ENCODE assay signal across 11 mouse cellular contexts in the genomic region with DNA sequence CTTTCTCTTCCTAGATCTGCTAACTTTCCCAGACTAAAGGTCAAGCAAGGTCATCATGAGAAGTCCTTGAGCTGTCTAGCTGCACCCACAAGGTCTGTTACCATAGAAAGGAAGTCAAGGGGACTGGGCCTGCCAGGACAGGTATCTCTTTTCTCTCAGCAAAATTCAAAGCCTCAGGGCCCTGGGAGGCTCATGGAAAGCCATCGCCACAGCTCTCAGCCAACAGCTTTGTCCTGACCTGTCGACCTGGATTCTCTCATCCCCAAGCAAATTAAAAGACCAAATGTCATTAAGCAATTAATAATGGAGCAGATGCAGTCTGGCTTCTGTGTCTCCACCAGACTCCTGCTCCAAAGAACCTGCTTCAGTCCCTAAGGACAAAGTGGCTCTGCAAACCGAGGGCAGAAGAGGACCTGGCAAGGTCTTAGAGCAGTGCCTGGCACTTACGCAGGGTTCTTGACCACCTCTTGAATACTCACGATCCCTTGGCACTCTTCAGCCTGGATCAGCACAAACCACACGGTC. TPM values are rescaled to one million over a fixed set of nuclear protein-coding genes. Genes with fewer than 3 reads are reported as not detected.
A peak's percentile ranks its signal among the peaks of the same experiment; 100 is the strongest.
DNase-seq lines count a peak whose midpoint lies in the region; ATAC-seq and TF ChIP-seq lines count a peak whose summit lies in the region.
"Had no signal": no experiment of that assay in that cellular context is flagged by ENCODE, and none has a peak within 500 bp of the region (broad histone marks: within the 10 kb centered on the region; RNA-seq: fewer than 3 reads in every experiment).

No protein-coding gene starts in this region.

- 75% methylated on average over 6 of the region's 6 CpGs for WGBS in embryonic facial prominence, embryonic 11.5 days
- 59% methylated on average over 6 of the region's 6 CpGs for WGBS in limb, embryonic 14.5 days

- H3K27me3 ChIP-seq in embryonic facial prominence, embryonic 11.5 days (ENCODE audit: control insufficient read depth, insufficient read depth, low read length), result no peaks in the 10 kb centered on the region
- no peaks in the 10 kb centered on the region for H3K27me3 ChIP-seq in limb, embryonic 14.5 days (ENCODE audit: control insufficient read depth, insufficient read depth, low read length)
- H3K27me3 ChIP-seq: limb, embryonic 15.5 days had no signal

- peak; percentile 18; the same call in 1 of the 2 replicates for ATAC-seq in cerebellum, adult (ENCODE audit: insufficient number of reproducible peaks, low FRiP score, low TSS enrichment)
- ATAC-seq in embryonic facial prominence, embryonic 11.5 days (replicated peaks; ENCODE audit: insufficient number of reproducible peaks, low FRiP score, low TSS enrichment, low read depth), result 0 out of 2 replicates have a peak, but pooled peaks have one; percentile 12
- no peak for ATAC-seq in limb, embryonic 14.5 days (ENCODE audit: low FRiP score, low read depth)

- H3K27ac ChIP-seq in layer of hippocampus, adult 2 months, result peak overlapping the region; percentile 97
- no peak overlapping the region for H3K27ac ChIP-seq in embryonic facial prominence, embryonic 11.5 days (replicated peaks; ENCODE audit: low read depth, low read length)
- H3K27ac ChIP-seq in limb, embryonic 14.5 days (replicated peaks; ENCODE audit: low read depth, low read length), result no peak overlapping the region

- no peak overlapping the region for H3K9ac ChIP-seq in embryonic facial prominence, embryonic 11.5 days (replicated peaks; ENCODE audit: low read length)
- H3K9ac ChIP-seq in limb, embryonic 14.5 days (ENCODE audit: low read depth, low read length, severe bottlenecking), result 0 out of 2 replicates have a peak overlapping the region, but pooled peaks have one; percentile 74

- no peaks in the 10 kb centered on the region for H3K4me1 ChIP-seq in embryonic facial prominence, embryonic 11.5 days (ENCODE audit: control insufficient read depth, insufficient read depth, low read length)
- H3K4me1 ChIP-seq in limb, embryonic 14.5 days (ENCODE audit: control insufficient read depth, insufficient read depth, low read length), result peaks cover 8% of the 10 kb centered on the region; the same call in 1 of the 2 replicates

- no peaks in the 10 kb centered on the region for H3K36me3 ChIP-seq in embryonic facial prominence, embryonic 11.5 days (replicated peaks; ENCODE audit: control insufficient read depth, insufficient read depth, low read depth, low read length)
- peaks cover 22% of the 10 kb centered on the region for H3K36me3 ChIP-seq in limb, embryonic 14.5 days (ENCODE audit: control insufficient read depth, insufficient read depth, low read length)

- H3K4me2 ChIP-seq in embryonic facial prominence, embryonic 11.5 days (ENCODE audit: low read depth, low read length), result no peak overlapping the region
- no peak overlapping the region for H3K4me2 ChIP-seq in limb, embryonic 14.5 days (replicated peaks; ENCODE audit: low read depth, low read length, severe bottlenecking)

- no peak for TF ChIP-seq POLR2A in limb, embryonic 14.5 days (IDR thresholded peaks at IDR 0.05; ENCODE audit: borderline replicate concordance, extremely low read depth, insufficient read depth, insufficient read length)

- no peaks in the 10 kb centered on the region for H3K9me3 ChIP-seq in embryonic facial prominence, embryonic 11.5 days (replicated peaks; ENCODE audit: control insufficient read depth, low read length)
- H3K9me3 ChIP-seq in limb, embryonic 14.5 days (ENCODE audit: control insufficient read depth, low read length), result no peaks in the 10 kb centered on the region
- H3K9me3 ChIP-seq: limb, embryonic 15.5 days had no signal

- no peak overlapping the region for H3K4me3 ChIP-seq in layer of hippocampus, adult 2 months
- H3K4me3 ChIP-seq in embryonic facial prominence, embryonic 11.5 days (ENCODE audit: low read depth, low read length), result no peak overlapping the region
- no peak overlapping the region; the same call in 1 of the 2 replicates for H3K4me3 ChIP-seq in limb, embryonic 14.5 days (replicated peaks; ENCODE audit: low read length)

- DNase-seq in cerebellum, postnatal 25 days, result no peak
- no peak for DNase-seq in layer of hippocampus, adult 2 months (ENCODE audit: low spot score in 2 of 2)
- DNase-seq in layer of hippocampus, adult 9-10 months (ENCODE audit: low spot score), result no peak
- no peak for DNase-seq in embryonic facial prominence, embryonic 11.5 days (ENCODE audit: low spot score)
- no peak for DNase-seq in limb, embryonic 14.5 days (ENCODE audit: low spot score)
- no peak for DNase-seq in left cerebral cortex, adult 18-20 months (ENCODE audit: low spot score in 2 of 2)
- no peak for DNase-seq in urinary bladder, postnatal 4 days (ENCODE audit: low spot score in 2 of 2)

- no peak for TF ChIP-seq CTCF in layer of hippocampus, adult 2 months (conservative IDR thresholded peaks at IDR 0.05)

RNA-seq across cellular contexts. Expression of gene Aars2, which starts 0.6 kb away (rescaled TPM):
- 10 to 100 TPM; 25.2 to 26.3 TPM for total RNA-seq in layer of hippocampus, adult 2 months (2021)
- polyA plus RNA-seq in embryonic facial prominence, embryonic 11.5 days (2014; fragmentation: Nextera tagmentation; extraction: Ambion mirVana), result 14.3 and 16.1 TPM in 2 replicates
- 20.8 and 22.2 TPM in 2 replicates for polyA plus RNA-seq in limb, embryonic 14.5 days (2012; rRNA removed)
- polyA plus RNA-seq in limb, embryonic 14.5 days (2014; fragmentation: Nextera tagmentation; extraction: Ambion mirVana), result 13.0 and 15.4 TPM in 2 replicates
- total RNA-seq in left cerebral cortex, adult 18-20 months (2021), result 10 to 100 TPM; 24.1 to 25.6 TPM

RNA-seq across cellular contexts. Expression of gene Tcte1, which starts 17.2 kb away (rescaled TPM):
- 1 to 10 TPM in 1 of 2 experiments, under 1 TPM in 1; 0.56 to 1.0 TPM for total RNA-seq in layer of hippocampus, adult 2 months (2021)
- polyA plus RNA-seq in embryonic facial prominence, embryonic 11.5 days (2014; fragmentation: Nextera tagmentation; extraction: Ambion mirVana), result 1.5 and 2.3 TPM in 2 replicates
- 0.04 TPM in 1 of 2 replicates, not detected in the other for polyA plus RNA-seq in limb, embryonic 14.5 days (2012; rRNA removed)
- polyA plus RNA-seq in limb, embryonic 14.5 days (2014; fragmentation: Nextera tagmentation; extraction: Ambion mirVana), result 0.74 and 0.90 TPM in 2 replicates
- total RNA-seq in left cerebral cortex, adult 18-20 months (2021), result 1 to 10 TPM in 1 of 2 experiments, under 1 TPM in 1; 0.94 to 1.4 TPM
- polyA plus RNA-seq: activated CD4-positive, CD25-positive, alpha-beta regulatory T cell, adult 4 months; urinary bladder, adult 2 months had no signal

RNA-seq across cellular contexts. Expression of gene Spats1, which starts 30.8 kb away (rescaled TPM):
- total RNA-seq in layer of hippocampus, adult 2 months (2021), result 1 to 10 TPM; 4.8 TPM
- 0.17 and 0.26 TPM in 2 replicates for polyA plus RNA-seq in embryonic facial prominence, embryonic 11.5 days (2014; fragmentation: Nextera tagmentation; extraction: Ambion mirVana)
- polyA plus RNA-seq in limb, embryonic 14.5 days (2012; rRNA removed), result 0.29 and 0.44 TPM in 2 replicates
- 0.39 and 0.62 TPM in 2 replicates for polyA plus RNA-seq in limb, embryonic 14.5 days (2014; fragmentation: Nextera tagmentation; extraction: Ambion mirVana)
- total RNA-seq in left cerebral cortex, adult 18-20 months (2021), result 1 to 10 TPM; 4.7 to 6.2 TPM

RNA-seq across cellular contexts. Expression of gene Tmem151b, which starts 43.5 kb away (rescaled TPM):
- total RNA-seq in layer of hippocampus, adult 2 months (2021), result 100 to 1,000 TPM; 106 to 112 TPM
- 5.4 and 6.3 TPM in 2 replicates for polyA plus RNA-seq in embryonic facial prominence, embryonic 11.5 days (2014; fragmentation: Nextera tagmentation; extraction: Ambion mirVana)
- polyA plus RNA-seq in limb, embryonic 14.5 days (2012; rRNA removed), result 6.1 and 9.3 TPM in 2 replicates
- 2.9 and 4.7 TPM in 2 replicates for polyA plus RNA-seq in limb, embryonic 14.5 days (2014; fragmentation: Nextera tagmentation; extraction: Ambion mirVana)
- 100 to 1,000 TPM; 129 to 136 TPM for total RNA-seq in left cerebral cortex, adult 18-20 months (2021)
- polyA plus RNA-seq: activated CD4-positive, CD25-positive, alpha-beta regulatory T cell, adult 4 months had no signal

RNA-seq across cellular contexts. Expression of gene Nfkbie, which starts 49.5 kb away (rescaled TPM):
- 1 to 10 TPM; 2.6 to 2.7 TPM for total RNA-seq in layer of hippocampus, adult 2 months (2021)
- 3.5 and 5.3 TPM in 2 replicates for polyA plus RNA-seq in embryonic facial prominence, embryonic 11.5 days (2014; fragmentation: Nextera tagmentation; extraction: Ambion mirVana)
- polyA plus RNA-seq in limb, embryonic 14.5 days (2012; rRNA removed), result 3.6 and 4.3 TPM in 2 replicates
- 4.0 and 6.6 TPM in 2 replicates for polyA plus RNA-seq in limb, embryonic 14.5 days (2014; fragmentation: Nextera tagmentation; extraction: Ambion mirVana)
- total RNA-seq in left cerebral cortex, adult 18-20 months (2021), result 1 to 10 TPM; 1.8 to 2.8 TPM
